Mouse (Mus musculus) B cell, adult (primary cell): ENCODE results near the gene Acvr2b. TPM values are rescaled to one million over a fixed set of nuclear protein-coding genes. Genes with fewer than 3 reads are reported as not detected.

Experiments used
- total RNA-seq: library from RNA; stranded (reverse); gene quantifications from 4 replicates; pipeline ENCODE4 v1.2.4, GENCODE M21; 2023; ENCODE audit not compliant: inconsistent age

The Acvr2b gene
- 0.42 to 0.45 TPM in 2 of 4 replicates, not detected in the others for total RNA-seq

GRCm38 (mm10) chr9:119401801-119402214 lies at the start of gene Acvr2b:
Gene Acvr2b (plus strand): TSS chr9:119402118.

GRCm38 (mm10) chr9:119357331-119358057 lies 44.4 kb upstream of the Acvr2b start, which contains the start of gene Xylb:
Gene Xylb (plus strand): TSS chr9:119357381.

GRCm38 (mm10) chr9:119365284-119365683 lies 36.6 kb upstream of the Acvr2b start, which contains the start of gene Slc22a14:
Gene Slc22a14 (minus strand): TSS chr9:119365553.

GRCm38 (mm10) chr9:119444738-119445429 lies 43.0 kb downstream of the Acvr2b start, which contains the start of gene Exog:
Gene Exog (plus strand): TSS chr9:119444943.

Other genes with a start within 250 kb of the Acvr2b start
- 0.48 to 1.1 TPM (median 1.0 TPM) in 4 replicates for gene Acaa1b, start 245.0 kb upstream of the Acvr2b start, total RNA-seq
- not detected in 4 replicates for gene Gm47289, start 243.0 kb upstream of the Acvr2b start, total RNA-seq
- not detected in 4 replicates for gene Slc22a13, start 193.0 kb upstream of the Acvr2b start, total RNA-seq
- gene Oxsr1, start 79.7 kb upstream of the Acvr2b start, total RNA-seq = 33.1 to 42.1 TPM (median 35.9 TPM) in 4 replicates
- 50.2 to 67.8 TPM (median 52.1 TPM) in 4 replicates for gene Acaa1a, start 62.4 kb upstream of the Acvr2b start, total RNA-seq
- gene Myd88, start 60.7 kb upstream of the Acvr2b start, total RNA-seq = 28.2 to 31.9 TPM (median 29.8 TPM) in 4 replicates
- gene Xylb, start 44.7 kb upstream of the Acvr2b start, total RNA-seq = 1.2 to 3.2 TPM (median 1.7 TPM) in 4 replicates
- not detected in 4 replicates for gene Slc22a14, start 36.6 kb upstream of the Acvr2b start, total RNA-seq
- 7.1 to 9.0 TPM (median 7.5 TPM) in 4 replicates for gene Exog, start 42.8 kb downstream of the Acvr2b start, total RNA-seq
- gene Scn5a, start 176.9 kb downstream of the Acvr2b start, total RNA-seq = not detected in 4 replicates